Mouse (Mus musculus): ENCODE results near the gene Abca7.

The Abca7 gene

DNA sequence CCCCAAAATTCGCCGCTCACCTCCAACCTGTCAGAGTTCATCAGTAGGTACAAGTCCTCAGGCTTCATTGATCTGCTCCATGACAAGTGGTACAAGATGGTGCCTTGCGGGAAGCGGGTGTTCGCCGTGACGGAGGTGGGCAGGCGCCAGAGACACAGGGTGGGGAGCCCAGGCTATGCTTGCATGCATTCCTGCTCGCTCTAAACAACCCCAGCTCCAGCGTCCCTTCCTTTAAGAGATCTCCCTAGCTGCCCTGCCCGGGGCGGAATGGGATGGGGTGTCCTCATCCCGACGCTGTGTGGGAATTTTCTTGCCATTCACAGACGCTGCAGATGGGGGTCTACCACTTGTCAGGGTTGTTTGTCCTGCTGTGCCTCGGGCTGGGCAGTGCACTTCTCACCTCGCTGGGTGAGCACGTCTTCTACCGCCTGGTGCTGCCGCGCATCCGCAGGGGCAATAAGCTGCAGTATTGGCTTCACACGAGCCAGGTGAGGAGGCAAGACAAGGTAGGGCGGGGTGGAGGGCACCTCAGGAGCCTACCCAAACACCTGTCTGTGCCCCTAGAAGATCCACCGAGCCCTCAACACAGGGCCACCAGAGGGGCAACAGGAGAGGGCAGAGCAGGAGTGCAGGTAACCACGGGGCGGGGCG is 20.1 kb upstream of the Abca7 start:
- no peak for DNase-seq

DNA sequence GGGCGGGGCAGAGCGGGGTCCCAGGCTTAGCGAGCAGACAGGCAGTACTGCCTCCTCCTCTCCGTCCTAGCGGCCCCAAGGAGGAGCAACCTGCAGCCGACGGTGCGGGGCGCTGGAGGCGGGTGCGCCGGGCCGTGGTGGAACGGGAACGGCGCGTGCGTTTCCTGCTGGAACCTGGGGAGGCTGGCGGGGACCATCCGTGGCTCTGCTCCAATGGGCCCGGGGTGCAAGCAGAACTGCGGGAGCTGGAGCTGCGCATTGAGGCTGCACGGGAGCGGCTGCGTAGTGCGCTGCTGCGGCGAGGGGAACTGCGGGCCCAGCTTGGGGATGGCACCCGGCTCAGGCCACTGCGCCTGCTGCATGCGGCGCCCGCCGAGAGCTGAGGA is 19.6 kb upstream of the Abca7 start:
- DNase-seq: no peak

DNA sequence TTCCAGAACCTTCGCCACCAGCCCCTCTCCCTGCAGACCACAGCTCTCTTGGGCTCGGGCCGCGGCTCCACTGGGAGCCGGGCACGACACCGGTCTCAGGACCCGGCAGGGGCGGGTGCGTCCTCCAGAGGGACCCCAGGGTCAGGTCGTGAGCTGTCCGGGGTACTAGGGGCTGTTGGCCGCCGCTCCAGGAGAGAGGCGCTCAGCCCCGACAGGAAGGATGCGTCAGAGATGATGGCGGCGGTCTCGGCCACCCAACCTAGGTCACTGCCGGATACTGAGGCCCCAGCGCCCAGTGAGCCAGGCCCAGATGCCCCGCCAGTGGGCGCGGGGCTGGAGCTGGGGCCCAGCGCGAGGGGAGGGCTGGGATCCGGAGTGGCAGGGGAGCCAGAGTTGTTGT is 19.0 kb upstream of the Abca7 start:
- no peak for DNase-seq

DNA sequence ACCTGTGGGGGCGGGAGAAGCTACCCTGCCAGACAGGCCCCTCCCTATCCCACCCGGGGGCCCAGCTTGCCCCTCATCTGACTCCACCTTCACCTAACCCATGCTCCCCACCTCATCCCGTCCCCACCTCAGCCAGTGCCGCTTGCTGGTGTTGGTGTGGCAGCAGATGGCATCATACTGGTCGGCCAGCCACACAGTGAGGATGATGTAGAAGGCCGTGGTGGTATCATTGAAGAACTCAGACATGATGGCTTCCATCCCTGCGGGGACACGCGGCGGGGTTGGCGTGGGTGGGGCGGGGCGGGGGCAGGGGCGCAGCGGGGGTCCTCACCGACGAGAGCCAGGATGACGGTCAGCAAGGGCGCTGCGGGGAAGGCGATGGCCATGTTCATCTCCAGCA is 18.2 kb upstream of the Abca7 start:
- no peak for DNase-seq

DNA sequence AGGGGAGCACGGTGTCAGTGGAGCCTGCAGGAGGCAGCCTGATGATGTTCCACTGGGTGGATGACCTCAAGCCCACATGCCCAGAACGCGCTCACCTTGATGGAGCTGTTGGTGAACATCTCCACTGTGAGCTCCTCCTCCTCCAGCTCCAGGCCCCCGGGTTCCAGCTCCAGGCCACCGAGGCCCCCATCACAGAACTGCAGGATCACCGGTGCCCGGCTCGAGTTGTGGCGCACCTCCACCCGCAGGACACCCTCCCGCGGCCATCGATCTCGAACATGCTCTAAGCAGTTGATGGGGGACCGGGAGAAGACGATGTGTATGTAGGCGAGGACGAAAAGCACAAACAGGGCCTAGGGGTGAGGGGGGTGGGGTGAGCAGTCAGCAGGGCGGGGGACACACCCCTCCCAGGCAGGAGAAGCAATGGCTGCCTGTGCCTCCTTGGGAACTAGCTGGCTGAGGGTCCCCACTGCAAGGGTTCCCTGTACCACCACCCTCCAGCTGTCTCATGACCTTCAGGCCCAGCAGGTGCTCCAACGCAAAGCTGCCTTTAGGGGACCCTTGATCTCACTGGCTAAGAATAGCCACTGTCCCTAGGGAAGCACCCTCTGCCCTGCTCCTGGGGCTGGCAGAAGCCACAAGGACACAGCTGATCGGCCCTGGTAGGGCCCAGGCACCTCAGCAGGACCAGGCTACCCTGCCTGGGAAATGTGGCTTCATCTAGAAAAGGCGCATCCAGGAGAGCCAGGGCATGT is 16.7 kb upstream of the Abca7 start:
- DNase-seq: no peak

DNA sequence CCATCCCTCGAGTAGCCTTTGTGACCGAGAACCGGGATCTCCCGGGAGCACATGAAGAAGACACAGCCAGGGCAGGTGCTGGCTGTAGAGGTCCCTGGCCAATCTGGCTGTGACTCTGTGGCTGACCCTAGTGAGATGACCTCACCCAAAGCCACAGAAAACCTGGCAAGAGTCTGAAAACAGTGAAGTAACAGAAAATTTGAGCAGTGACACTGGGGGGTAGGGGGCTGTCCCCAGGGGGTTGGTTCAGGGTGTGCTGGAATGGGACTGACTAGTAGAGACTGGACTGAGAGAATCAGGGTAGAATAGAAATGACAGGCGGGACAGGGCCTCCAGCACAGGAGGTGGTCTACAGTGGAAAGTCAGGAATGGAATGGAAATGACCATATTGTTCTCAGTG is 13.1 kb upstream of the Abca7 start:
- no peak for DNase-seq

DNA sequence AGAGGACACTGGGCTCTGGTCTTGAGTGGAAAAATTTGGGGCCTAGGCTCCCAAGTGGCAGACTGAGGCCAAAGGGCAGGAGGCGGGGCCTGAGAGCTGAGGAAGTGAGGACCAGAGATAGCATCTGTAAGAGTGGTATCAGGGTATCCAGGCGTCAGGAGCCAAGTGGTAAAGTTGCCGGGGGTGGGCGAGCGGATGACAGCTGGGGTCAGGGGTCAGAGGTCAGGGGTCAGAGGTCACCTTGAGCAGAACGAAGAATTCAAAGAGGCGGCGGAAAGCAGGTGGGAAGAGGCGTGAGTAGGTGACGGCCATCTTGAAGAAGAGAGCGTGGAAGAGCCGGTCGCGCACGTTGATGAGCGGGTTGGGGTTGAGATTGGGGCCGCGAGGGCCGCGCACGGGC is 12.6 kb upstream of the Abca7 start:
- peak; percentile 78 for DNase-seq

DNA sequence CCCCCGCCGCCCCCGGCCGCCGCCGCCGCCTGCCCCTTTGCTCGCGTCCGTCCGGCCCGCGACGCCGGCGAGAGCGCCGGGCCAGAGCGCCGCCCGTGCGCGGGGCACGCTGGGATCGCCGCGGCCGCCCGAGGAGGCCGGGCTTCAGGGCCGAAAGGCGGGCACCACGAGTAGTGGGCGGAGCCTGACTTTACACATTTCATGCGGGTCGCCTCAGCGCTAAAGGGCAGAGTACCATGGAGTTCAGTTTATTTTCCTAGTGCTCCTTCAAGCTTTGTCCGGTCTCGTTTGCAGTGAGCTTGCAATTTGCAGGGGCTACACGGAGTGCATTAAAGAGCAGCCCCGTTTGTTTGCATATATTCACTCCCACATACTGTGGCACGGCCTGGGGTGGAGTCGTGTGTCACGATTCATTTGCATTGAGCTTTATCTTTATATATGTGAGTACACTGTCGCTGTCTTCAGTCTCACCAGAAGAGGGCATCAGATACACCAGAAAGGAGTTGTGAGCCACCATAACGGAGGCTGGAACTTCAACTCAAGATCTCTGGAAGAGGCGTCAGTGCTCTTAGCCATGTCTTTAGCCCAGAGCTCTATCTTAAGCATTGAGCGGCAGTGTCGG is 12.0 kb upstream of the Abca7 start, which contains the start of gene Tmem259:
Gene Tmem259, minus strand, starts transcription at position 136 of the 622 bp plus-strand sequence.
- peak; percentile 85 for DNase-seq

DNA sequence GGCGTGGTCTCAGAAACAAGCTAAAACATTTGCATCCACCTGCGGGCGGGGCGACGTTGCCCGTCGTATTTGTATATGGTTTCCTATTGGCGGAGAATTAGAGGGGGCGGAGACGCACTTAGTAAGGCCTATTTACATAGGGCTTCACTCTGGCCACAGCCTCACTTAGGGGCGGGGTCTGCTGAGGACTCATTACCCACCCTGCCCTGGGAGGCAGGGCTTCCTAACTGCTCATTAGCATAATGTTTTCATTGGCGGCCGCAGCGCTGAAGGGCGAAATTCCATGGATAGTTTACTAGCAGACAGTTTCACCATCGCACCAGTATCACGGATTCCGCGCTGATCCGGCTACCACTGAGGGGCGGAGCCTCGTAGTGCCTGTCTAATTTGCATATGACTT is 11.4 kb upstream of the Abca7 start:
- DNase-seq: peak; percentile 100

DNA sequence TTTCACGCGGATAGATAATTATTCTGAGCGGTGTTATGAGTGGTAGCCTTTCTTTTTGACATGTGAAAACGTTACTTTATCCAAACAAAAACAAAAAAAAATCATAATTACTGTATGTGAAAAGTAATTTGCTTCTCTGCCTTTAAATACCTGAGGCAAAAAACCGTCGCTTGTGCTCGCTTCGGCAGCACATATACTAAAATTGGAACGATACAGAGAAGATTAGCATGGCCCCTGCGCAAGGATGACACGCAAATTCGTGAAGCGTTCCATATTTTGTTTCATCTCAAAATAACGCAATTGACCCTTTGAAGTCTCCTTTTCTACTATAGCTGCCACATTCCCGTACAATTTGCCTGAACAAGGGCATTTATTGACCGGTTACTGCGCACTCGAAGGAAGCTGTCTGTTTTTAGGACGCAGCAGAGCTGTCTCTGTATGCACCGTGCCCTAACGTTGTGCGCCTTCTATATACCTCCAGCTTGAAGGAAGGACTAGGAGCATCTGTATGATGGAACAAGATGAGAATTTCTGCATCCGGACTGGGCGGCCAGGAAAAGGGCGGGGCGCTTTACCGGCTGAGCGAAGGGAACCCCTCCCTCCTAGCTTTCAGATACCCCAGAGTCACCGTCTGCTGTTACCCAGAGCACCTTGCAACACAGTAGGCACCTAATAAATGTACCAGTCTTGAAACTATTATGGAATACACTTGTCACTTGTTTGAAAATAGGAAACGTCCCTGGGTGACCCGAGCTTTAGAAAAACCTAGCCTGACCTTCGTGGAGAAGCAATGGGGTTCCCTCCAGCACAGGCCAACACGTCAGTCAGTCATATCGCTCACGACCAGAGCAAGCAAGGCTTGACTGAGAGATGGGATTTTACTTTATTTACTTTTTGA is 10.7 kb upstream of the Abca7 start:
- DNase-seq: peak; percentile 69

DNA sequence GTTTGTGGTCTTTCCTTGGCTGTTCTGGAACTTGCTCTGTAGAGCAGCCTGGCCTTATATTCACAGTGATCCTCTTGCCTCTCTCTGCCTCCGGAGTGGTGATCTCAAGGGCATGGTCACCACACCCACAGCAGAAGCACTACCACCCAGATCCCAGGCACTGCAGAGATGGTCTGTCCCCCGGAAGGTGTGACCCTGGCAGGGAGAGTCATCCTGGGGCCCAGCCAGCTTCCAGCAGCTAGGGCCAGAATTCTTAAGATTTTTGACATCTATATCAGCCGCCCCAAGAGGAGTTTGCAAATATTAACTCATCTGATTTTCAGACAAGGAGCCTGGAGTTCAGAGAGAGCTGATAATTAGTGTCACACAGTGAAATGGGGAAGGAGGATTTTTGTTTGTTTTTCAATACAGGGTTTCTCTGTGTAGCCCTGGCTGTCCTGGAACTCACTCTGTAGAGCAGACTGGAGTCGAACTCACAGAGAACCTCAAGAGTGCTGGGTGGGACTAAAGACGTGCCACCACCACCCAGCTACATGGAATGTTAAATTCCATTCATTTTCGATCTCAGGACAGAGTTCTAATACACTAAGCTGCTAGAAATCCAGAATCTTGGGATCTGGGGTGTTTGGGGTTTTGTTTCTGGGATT is 9.9 kb upstream of the Abca7 start:
- DNase-seq: no peak

DNA sequence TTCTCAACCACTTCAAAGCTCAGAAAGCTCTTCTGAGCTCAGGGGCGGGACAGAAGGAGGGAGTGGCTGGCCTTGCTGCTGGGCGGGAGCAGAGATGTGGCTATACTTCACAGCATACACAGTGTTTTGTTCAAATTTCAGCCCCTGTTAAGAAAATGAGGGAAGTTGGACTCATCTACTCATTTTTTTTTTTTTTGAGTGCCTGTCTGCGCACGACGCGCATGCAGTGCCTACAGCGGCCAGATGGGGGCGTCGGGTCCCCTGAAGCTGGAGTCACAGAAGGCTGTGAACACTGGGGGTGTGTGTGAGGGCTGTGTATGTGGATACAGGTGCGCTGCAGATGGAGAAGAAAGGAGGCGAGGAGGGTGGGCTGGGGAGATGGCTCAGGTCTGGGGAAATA is 9.3 kb upstream of the Abca7 start:
- DNase-seq: peak; percentile 85

DNA sequence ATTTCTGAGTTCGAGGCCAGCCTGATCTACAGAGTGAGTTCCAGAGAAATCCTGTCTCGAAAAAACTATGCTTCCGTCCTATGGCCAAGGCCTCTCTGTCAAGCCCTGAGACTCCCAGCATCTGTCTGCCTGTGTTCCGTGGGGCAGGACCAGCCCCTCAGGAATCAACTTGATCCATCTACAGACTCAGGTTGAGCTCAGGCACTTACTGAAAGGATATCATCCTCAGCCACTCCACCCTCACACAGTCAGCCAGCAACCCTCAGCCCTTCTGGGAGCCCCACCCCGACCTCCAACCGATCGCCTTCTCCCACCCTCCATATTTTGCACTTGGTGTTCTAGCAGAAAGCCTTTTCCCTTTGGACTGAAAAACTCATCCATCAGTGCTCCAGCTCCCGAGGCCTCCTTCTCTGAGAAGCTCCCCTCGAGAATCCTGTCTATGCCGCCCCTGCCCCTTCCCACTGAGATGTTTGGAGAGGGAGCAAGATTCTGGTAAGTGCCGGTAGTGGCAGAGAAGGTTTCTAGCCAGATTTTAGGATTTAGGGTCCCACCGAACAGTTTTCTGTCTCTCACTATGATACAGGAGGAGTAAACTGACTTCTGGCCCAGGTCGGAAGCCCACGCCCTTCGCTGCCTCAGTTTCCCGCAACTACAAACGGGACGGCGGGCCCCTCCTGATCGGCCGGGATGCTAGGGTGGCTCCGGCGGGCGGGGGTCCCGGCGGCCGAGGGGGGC is 8.4 kb upstream of the Abca7 start:
- no peak for DNase-seq

DNA sequence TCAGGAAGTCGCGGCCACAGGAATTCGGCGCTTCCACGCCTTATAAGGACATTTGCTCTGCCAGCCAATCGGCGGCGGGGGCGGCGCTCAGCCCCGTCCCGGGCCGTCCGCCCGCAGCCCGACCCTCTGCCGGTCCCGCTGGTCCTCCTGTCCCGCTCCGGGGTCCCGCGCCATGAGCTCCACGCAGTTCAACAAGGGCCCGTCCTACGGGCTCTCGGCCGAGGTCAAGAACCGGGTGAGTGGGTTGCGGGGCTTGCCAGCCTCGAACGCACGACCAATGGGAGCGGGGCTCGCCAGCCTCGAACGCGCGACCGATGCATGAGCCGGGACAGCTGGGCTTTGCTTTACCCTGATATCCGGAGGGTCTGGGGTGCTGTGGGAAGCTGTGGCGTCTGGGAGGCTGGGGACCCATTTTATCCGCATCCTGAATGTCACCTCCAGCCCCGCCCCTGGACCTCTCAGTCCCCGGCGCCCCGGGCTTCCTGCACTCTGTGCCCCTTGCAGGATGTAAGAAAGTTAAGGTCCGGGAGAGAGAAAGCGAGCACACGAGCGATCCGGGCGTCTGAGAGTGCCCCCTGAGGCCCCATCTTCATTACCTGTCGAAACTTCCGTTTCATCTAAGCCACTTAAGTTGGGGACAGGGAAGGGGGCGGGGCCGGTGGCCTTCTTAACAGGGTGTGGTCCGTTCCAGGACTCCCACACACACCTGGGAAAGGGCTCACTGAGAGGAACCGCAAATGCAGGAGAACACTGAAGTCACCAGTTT is 7.6 kb upstream of the Abca7 start, which contains the start of gene Cnn2:
Gene Cnn2, plus strand, starts transcription at position 79 of the 766 bp plus-strand sequence.
- no peak for DNase-seq

DNA sequence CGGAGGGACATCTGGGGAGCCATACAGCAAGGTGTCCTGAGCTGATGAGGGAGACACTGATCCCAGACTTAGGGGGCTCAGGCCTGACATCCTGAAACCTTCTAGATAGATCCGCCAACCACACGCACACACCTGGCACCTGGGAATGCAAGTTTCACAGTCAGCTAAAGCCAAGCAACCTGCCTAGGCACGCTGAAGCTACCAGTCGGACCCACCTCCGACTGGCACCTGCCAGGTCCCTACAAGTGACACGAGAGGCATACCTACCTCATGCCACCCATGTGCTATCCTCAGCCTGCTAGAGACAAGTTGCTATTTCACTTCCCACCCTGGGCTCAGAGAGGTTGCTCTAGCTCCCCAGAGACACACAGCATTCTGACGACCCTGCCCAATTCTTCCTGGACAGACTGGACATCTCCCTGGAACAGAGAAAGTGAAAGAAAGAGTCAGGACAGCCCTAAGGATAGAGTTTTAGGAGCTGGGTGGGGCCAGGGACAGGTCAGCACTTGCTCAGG is 7.0 kb upstream of the Abca7 start:
- no peak for DNase-seq

DNA sequence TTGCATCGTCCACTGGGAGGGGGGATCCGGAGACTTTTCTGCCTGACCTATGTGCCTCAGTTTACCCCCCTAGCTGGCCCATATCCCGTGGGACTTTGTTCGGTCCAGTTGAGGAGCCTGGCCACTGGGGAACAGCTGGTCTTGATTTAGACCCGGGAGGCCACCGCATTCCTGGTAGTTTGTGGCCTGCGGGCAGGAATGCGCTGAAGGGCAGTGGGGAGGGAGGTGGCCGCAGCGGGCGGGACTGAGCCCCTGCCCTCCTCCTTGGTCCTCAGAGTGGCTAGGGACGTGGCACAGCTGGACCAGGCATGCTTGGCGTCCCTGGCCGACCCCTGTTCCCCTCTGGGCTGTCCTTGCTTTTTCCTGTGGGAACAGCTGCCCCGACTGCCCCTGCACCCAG is 6.4 kb upstream of the Abca7 start:
- no peak for DNase-seq

DNA sequence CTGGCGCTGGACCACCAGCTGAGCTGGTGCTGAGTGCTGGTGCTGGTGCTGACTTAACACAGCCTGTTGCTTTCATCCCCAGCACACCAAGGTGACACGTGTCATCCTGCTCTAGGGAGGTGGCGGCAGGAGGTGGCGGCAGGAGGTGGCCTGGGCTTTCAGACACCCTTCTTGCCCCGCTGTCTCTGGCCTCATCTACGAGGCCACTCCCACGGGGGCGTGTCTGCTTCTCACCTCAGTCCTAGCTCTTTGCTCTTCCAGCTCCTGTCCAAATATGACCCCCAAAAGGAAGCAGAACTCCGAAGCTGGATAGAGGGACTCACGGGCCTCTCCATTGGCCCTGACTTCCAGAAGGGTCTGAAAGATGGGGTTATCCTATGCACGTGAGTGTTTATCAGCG is 5.2 kb upstream of the Abca7 start:
- no peak for DNase-seq

DNA sequence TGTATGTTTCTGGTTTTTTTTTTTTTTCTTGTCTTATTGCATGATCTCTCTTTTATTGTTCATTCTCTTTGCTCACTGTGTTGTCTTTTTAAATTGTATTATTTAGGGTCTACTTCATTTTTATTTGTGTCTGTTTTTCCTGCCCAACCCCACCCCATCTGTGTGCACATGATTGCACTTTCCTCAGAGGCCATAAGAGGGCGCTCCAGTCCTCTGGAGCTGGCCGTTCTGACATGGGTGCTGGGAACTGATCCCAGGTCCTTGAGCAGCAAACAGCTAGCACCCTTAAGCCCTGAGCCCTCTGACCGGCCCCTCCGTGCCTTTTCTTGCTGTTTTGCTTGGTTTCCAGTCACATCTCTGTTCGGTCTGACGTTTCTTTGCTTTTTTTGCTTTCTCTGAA is 4.7 kb upstream of the Abca7 start:
- no peak for DNase-seq

DNA sequence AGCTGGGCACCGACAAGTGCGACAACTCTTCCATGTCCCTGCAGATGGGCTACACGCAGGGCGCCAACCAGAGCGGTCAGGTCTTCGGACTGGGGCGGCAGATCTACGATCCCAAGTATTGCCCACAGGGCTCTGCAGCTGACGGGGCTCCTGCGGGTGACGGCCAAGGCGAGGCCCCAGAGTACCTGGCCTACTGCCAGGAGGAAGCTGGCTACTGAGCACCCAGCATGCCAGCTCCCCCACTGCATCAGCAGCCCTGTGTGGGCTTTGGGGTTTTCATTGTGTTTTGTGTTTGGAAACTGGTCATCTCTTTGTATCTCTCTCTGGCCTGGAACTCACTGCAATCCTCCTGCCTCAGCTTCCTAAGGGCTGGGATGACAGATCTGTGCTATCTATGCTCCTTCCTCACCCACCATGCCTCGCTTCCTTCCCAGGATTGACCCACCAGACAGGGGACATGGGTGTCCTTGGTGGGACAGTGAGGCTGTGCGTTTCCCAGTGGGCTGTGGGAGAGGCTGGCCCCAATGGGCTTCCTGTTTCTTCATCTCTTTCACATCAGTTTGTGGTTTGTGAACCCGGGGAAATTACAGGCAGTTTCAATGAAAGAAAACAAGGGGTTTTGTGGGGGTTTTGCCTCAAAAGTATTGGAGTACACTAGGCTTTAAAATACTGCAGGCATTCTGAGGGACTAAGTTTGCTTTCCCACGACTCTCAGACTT is 1.7 kb upstream of the Abca7 start:
- no peak for DNase-seq

DNA sequence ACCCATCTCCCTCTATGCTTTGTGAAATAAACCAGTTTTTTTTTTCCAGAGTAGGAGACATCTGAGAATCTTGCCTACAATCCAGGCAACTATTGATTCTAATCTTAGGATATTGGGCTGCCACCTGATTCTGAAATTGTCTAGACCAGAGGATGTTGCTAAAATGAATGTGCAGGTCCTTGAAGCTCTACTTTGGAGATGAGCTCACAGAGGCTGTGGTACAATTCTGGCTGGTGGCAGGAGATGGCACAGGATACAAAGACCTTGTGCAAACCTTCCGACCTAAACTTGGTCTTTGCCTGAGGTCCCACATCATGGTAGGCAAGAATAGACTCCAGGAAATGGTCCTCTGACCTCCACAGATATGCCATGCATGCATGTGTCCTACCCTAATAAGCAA is 658 bp upstream of the Abca7 start:
- no peak for DNase-seq

Data from layer of hippocampus, adult 9-11 months (tissue).